Mouse (Mus musculus) hindbrain, postnatal 0 days (tissue): ENCODE data around the gene Hagh. TPM values are rescaled to one million over a fixed set of nuclear protein-coding genes. Genes with fewer than 3 reads are reported as not detected.

Experiments
- ATAC-seq: fragments of 200-750 bp; cut with Nextera tagmentation; 2 replicates; pipeline ENCODE4 v1.8.0; 2017; ENCODE audit warnings: mild to moderate bottlenecking, moderate TSS enrichment, moderate library complexity
- DNase-seq: peaks from one replicate; pipeline ENCODE4 v3.0.0-alpha.2; 2015; ENCODE audit warnings: low spot score
- H3K27ac ChIP-seq: fragments of 300-500 bp; sonication (generic); 2 replicates; pipeline ENCODE4 v1.5.1; 2014; ENCODE audit warnings: mild to moderate bottlenecking
- H3K27me3 ChIP-seq: fragments of 300-500 bp; sonication (generic); 2 replicates; pipeline ENCODE4 v1.6.1; 2014; ENCODE audit warnings: low read length, mixed read lengths; ENCODE audit not compliant: insufficient read depth
- H3K36me3 ChIP-seq: fragments of 300-500 bp; sonication (generic); 2 replicates; pipeline ENCODE4 v1.6.1; 2014; ENCODE audit warnings: low read length, mixed read lengths; ENCODE audit not compliant: insufficient read depth
- H3K4me1 ChIP-seq: fragments of 300-500 bp; sonication (generic); 2 replicates; pipeline ENCODE4 v1.6.1; 2014; ENCODE audit warnings: antibody characterized with exemption, low read length, mixed read lengths; ENCODE audit not compliant: insufficient read depth
- H3K4me2 ChIP-seq: fragments of 300-500 bp; sonication (generic); 2 replicates; pipeline ENCODE4 v1.6.1; 2014; ENCODE audit warnings: low read depth, mild to moderate bottlenecking, low read length, moderate library complexity, mixed read lengths
- H3K4me3 ChIP-seq: fragments of 300-500 bp; sonication (generic); 2 replicates; pipeline ENCODE4 v1.5.1; 2014; ENCODE audit warnings: low read length
- H3K9ac ChIP-seq: fragments of 300-500 bp; sonication (generic); replicated peaks from 2 replicates; pipeline ENCODE4 v1.6.1; 2014; ENCODE audit warnings: mild to moderate bottlenecking, low read length, moderate library complexity, mixed read lengths
- H3K9me3 ChIP-seq: fragments of 300-500 bp; sonication (generic); 2 replicates; pipeline ENCODE4 v1.6.1; 2016; ENCODE audit warnings: low read length, mixed read lengths
- CTCF ChIP-seq: IDR thresholded peaks from 2 replicates; pipeline ENCODE4 v1.5.1; 2016; ENCODE audit warnings: antibody characterized with exemption, control low read depth, low read depth
- WGBS: fragments of 180-500 bp; shearing (Covaris S2); extraction: QIAGEN DNeasy Blood & Tissue Kit; methylation state at CpG from one replicate; pipeline ENCODE4 v1.1.7; 2014; 5-methylcytosine and 5-hydroxymethylcytosine counted together
- polyA plus RNA-seq: library from polyadenylated mRNA; unstranded; fragments of >200 nt; fragmentation: Nextera tagmentation; extraction: Ambion mirVana; gene quantifications from 2 replicates; pipeline ENCODE4 v1.2.1, GENCODE M21; 2015
- total RNA-seq: library from RNA; depleted of rRNA; stranded (reverse); fragments of >200 nt; gene quantifications from 2 replicates; pipeline ENCODE4 v1.2.3, GENCODE M21; 2014

Gene Hagh
- total and polyA plus RNA-seq, 2 experiments from 2014 or later, result 84.2 to 93.5 TPM

DNA sequence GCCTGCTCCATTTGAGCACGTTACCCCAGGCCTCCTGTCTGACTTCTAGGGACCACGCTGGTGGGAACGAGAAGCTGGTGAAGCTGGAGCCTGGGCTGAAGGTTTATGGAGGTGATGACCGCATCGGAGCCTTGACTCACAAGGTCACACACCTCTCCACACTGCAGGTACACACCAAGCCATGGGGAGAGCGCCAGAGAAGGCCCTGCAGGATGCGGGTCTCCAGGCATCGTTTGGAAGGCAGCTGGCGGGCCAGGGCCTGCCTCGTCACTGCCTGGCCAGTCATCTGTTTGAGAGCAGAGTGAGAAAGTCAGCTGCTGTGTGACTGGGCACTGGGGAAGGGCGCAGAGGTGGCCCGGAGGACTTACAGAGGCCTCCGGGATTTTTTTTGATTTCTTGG is 16.6 kb downstream of the Hagh start:
- no peak for TF ChIP-seq CTCF
- WGBS, result 90% methylated on average over 13 of the region's 13 CpGs
- Histone ChIP-seq H3K36me3 (peaks cover 27% of the 10 kb centered on the region), H3K9me3 (no peaks in the 10 kb centered on the region), H3K4me2 (no peak overlapping the region), H3K27ac (no peak overlapping the region), H3K27me3 (no peaks in the 10 kb centered on the region), H3K9ac (no peak overlapping the region), H3K4me1 (no peaks in the 10 kb centered on the region; the same call in 1 of the 2 replicates), H3K4me3 (no peak overlapping the region)
- ATAC-seq (no peak), DNase-seq (no peak)

DNA sequence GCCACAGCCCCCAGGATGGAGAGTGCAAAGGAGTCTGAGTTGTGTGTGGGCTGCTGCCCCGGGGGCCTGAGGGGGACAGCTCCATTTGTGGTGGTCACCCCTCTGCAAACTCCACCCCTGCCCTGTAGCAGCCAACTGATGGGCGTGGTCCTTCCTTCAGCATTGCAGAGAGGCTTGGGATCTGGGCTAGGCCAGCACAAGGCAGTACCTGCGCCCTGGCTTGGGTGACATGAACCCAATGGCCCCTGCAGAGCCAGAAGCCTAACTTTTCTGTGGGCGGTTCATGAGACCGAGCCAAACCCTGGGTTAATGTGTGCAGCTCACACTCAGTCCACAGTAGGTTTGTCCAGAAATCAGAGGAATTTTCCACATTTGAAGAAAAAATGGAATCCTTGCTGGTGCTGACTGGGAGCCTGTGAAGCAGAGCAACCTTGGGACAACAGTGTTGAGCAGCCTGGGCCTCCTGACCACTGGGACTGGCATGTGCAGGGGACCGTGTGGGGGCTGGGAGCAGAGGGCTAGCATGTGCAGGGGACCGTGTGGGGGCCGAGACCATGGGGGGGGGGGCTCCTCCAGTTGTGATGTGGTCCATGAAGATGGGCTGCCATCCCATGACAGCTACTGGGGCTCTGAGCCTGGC is 18.0 kb downstream of the Hagh start:
- H3K27ac ChIP-seq, result no peak overlapping the region
- no peak overlapping the region for H3K4me2 ChIP-seq
- no peak overlapping the region for H3K9ac ChIP-seq
- H3K27me3 ChIP-seq, result no peaks in the 10 kb centered on the region
- H3K4me3 ChIP-seq, result no peak overlapping the region
- no peak for TF ChIP-seq CTCF
- WGBS, result 79% methylated on average over 8 of the region's 8 CpGs
- DNase-seq (no peak), ATAC-seq (no peak)
- peaks cover 34% of the 10 kb centered on the region for H3K36me3 ChIP-seq
- no peaks in the 10 kb centered on the region for H3K4me1 ChIP-seq
- H3K9me3 ChIP-seq, result no peaks in the 10 kb centered on the region

DNA sequence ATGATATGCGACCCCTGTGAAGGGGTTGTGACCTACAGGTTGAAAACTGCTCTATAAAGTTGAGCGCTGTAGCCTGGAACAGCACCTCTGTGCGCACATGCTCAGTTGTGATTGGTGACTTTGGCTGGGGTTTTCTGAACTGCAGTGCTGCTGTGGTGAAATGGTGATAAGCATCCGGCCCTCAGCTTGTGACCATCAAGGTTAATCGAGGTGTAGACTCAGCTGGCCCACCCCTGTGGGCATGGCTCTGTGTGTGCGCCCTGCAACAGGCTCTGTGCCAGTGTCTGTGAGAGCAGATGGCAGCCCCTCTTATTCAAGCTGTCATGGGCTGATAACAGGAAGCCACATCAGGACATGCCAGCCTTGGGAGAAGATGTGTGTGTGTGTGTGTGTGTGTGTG is 19.0 kb downstream of the Hagh start:
- Histone ChIP-seq H3K9me3 (no peaks in the 10 kb centered on the region), H3K27ac (no peak overlapping the region), H3K4me3 (no peak overlapping the region), H3K4me2 (no peak overlapping the region), H3K4me1 (no peaks in the 10 kb centered on the region), H3K36me3 (peaks cover 35% of the 10 kb centered on the region), H3K27me3 (no peaks in the 10 kb centered on the region), H3K9ac (no peak overlapping the region)
- WGBS, result 74% methylated on average over 6 of the region's 6 CpGs
- ATAC-seq (peak; percentile 45; the same call in 1 of the 2 replicates), DNase-seq (peak; percentile 53)
- no peak for TF ChIP-seq CTCF

DNA sequence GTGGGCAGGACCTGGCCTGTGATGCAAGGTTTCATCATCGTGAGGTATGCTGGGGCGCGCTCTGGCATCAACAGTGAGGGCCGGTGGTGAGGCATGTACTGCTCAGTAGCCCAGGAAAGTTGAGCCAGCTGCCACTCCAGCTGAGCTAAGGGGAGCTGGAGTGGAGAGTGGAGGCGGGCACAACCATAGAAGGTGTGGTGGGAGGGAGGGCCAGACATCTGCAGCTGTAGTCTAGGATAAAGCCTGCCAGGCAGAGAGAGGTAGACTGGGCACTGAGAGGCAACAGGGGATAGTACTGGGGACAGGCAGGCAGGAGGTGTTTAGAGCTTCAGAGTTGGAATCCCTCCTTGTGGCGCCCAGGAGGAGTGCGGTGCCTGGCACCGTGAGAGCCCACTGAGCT is 20.1 kb downstream of the Hagh start:
- Histone ChIP-seq H3K27ac (no peak overlapping the region), H3K4me2 (no peak overlapping the region), H3K36me3 (peaks cover 43% of the 10 kb centered on the region), H3K27me3 (no peaks in the 10 kb centered on the region), H3K9ac (no peak overlapping the region), H3K4me1 (no peaks in the 10 kb centered on the region), H3K9me3 (no peaks in the 10 kb centered on the region), H3K4me3 (no peak overlapping the region)
- no peak for TF ChIP-seq CTCF
- 98% methylated on average over 8 of the region's 8 CpGs for WGBS
- no peak for ATAC-seq
- DNase-seq, result no peak

DNA sequence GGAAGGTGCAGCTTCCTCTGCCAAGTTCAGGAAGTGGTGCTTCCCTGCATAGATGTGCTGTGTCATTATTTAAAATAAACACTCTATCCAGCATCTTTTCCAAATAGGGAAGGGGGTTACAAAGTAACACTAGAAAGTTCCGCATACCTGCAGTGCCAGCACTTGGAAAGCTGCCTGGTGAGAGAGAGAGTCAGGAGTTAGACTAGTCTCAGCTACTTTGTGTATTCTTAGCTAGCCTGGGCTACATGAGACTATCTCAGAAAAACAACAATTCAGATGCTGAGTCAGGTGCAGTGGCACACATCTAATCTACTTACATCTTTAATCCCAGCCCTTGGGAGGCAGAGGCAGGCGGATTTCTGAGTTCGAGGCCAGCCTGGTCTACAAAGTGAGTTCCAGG is 21.8 kb downstream of the Hagh start:
- 98% methylated on average over 3 of the region's 3 CpGs for WGBS
- no peak for TF ChIP-seq CTCF
- Histone ChIP-seq H3K9me3 (no peaks in the 10 kb centered on the region), H3K4me1 (no peaks in the 10 kb centered on the region), H3K27me3 (no peaks in the 10 kb centered on the region), H3K4me2 (no peak overlapping the region), H3K9ac (no peak overlapping the region), H3K27ac (no peak overlapping the region), H3K4me3 (no peak overlapping the region), H3K36me3 (peaks cover 47% of the 10 kb centered on the region)
- DNase-seq (no peak), ATAC-seq (no peak)

DNA sequence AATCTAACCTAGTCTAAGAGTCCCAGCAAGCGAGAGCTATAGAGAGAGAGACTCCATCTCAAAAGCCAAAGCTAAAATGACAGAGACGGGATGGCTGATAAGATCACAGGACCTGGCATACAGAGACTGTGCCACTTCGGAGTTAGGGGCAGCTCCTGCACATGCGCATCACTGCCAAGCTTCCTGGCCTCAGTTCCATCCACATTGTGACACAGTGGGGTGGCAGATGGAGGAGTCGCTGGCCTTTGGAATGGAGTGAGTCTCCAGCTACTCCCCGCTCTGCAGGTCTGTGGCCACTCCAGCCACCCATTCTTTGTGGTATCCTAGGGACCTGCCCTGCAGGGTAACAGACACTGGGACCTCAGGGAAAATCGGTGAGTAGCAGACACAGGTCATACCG is 25.8 kb downstream of the Hagh start, which contains the start of gene Igfals:
Igfals (plus strand) TSS at position 222 of the 400 bp plus-strand sequence.
- H3K27me3 ChIP-seq, result no peaks in the 10 kb centered on the region
- no peak within 1 kb of the TSS for H3K4me2 ChIP-seq
- WGBS, result 91% methylated on average over 8 of the region's 8 CpGs
- peaks cover 40% of the 10 kb centered on the region for H3K36me3 ChIP-seq
- H3K27ac ChIP-seq, result no peak within 1 kb of the TSS
- H3K4me3 ChIP-seq, result no peak within 1 kb of the TSS
- ATAC-seq, result no peak
- TF ChIP-seq CTCF, result no peak
- no peaks in the 10 kb centered on the region for H3K4me1 ChIP-seq
- no peak for DNase-seq
- no peak within 1 kb of the TSS for H3K9ac ChIP-seq
- no peaks in the 10 kb centered on the region for H3K9me3 ChIP-seq

DNA sequence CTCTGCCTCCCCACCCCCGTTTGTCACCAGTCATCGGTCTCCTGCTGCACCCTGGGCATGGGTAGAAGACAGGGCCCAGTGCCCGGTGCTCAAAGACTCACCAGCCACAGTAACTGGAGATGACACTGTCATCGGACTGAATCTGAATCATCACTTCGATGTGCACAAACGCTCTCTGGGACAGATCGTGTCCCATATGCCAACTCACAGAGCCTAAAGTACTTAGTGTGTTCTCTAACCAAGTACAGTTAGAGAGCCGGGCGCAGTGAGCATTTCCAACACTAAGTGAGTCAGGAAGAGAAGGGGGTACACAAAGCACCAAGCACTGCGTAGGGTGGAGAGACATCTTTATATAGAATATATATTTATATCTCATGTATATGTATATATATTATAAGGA is 28.0 kb downstream of the Hagh start:
- no peak for TF ChIP-seq CTCF
- H3K4me2 ChIP-seq, result no peak overlapping the region
- DNase-seq (no peak), ATAC-seq (no peak)
- no peaks in the 10 kb centered on the region for H3K27me3 ChIP-seq
- H3K27ac ChIP-seq, result no peak overlapping the region
- no peaks in the 10 kb centered on the region for H3K9me3 ChIP-seq
- WGBS, result 92% methylated on average over 10 of the region's 10 CpGs
- no peaks in the 10 kb centered on the region for H3K4me1 ChIP-seq
- H3K36me3 ChIP-seq, result peaks cover 25% of the 10 kb centered on the region
- no peak overlapping the region for H3K9ac ChIP-seq
- no peak overlapping the region for H3K4me3 ChIP-seq
